Mouse (Mus musculus): ENCODE data around the gene Fut8. TPM values are rescaled to one million over a fixed set of nuclear protein-coding genes. Genes with fewer than 3 reads are reported as not detected.

The Fut8 gene
- polyA plus RNA-seq, 1 experiment from 2014 or later, result 7.1 TPM

- Histone ChIP-seq H3K27me3 (ENCODE audit: control insufficient read depth, insufficient read depth, low read depth, low read length) (no peaks in the 10 kb centered on the region), H3K9me3 (replicated peaks; ENCODE audit: control insufficient read depth, low read length) (no peaks in the 10 kb centered on the region), H3K4me2 (ENCODE audit: low read depth, low read length) (no peak overlapping the region), H3K4me1 (ENCODE audit: control insufficient read depth, low read depth, low read length) (peaks cover 6% of the 10 kb centered on the region; the same call in 1 of the 2 replicates), H3K36me3 (ENCODE audit: control insufficient read depth, insufficient read depth) (no peaks in the 10 kb centered on the region), H3K4me3 (ENCODE audit: low read depth, low read length) (no peak overlapping the region), H3K9ac (ENCODE audit: low read depth, low read length) (no peak overlapping the region), H3K27ac (ENCODE audit: low read length) (no peak overlapping the region)
- WGBS (ENCODE audit: insufficient replicate concordance), result 82% methylated on average over 3 of the region's 3 CpGs
- no peak for ATAC-seq (ENCODE audit: low read depth)
These were observed 23.4 kb upstream of the Fut8 start for GRCm38 (mm10) chr12:77214565-77214909.

GRCm38 (mm10) chr12:77216511-77217192 lies 21.3 kb upstream of the Fut8 start:
- H3K4me3 ChIP-seq (ENCODE audit: low read depth, low read length), result no peak overlapping the region
- ATAC-seq (ENCODE audit: low read depth), result no peak
- no peaks in the 10 kb centered on the region for H3K27me3 ChIP-seq (ENCODE audit: control insufficient read depth, insufficient read depth, low read depth, low read length)
- WGBS (ENCODE audit: insufficient replicate concordance), result 42% methylated on average over 11 of the region's 11 CpGs
- no peaks in the 10 kb centered on the region for H3K36me3 ChIP-seq (ENCODE audit: control insufficient read depth, insufficient read depth)
- H3K9me3 ChIP-seq (replicated peaks; ENCODE audit: control insufficient read depth, low read length), result no peaks in the 10 kb centered on the region
- peak overlapping the region; percentile 22; the same call in 1 of the 2 replicates for H3K4me2 ChIP-seq (ENCODE audit: low read depth, low read length)
- no peak overlapping the region for H3K27ac ChIP-seq (ENCODE audit: low read length)
- H3K4me1 ChIP-seq (ENCODE audit: control insufficient read depth, low read depth, low read length), result peaks cover 6% of the 10 kb centered on the region; the same call in 1 of the 2 replicates
- H3K9ac ChIP-seq (ENCODE audit: low read depth, low read length), result no peak overlapping the region

GRCm38 (mm10) chr12:77220616-77221015 lies 17.3 kb upstream of the Fut8 start:
- 58% methylated on average over 5 of the region's 5 CpGs for WGBS (ENCODE audit: insufficient replicate concordance)

GRCm38 (mm10) chr12:77222272-77222874 lies 15.6 kb upstream of the Fut8 start:
- no peak overlapping the region for H3K4me3 ChIP-seq (ENCODE audit: low read depth, low read length)
- H3K4me1 ChIP-seq (ENCODE audit: control insufficient read depth, low read depth, low read length), result peaks cover 8% of the 10 kb centered on the region; the same call in 1 of the 2 replicates
- WGBS (ENCODE audit: insufficient replicate concordance), result 54% methylated on average over 6 of the region's 6 CpGs
- no peak overlapping the region for H3K4me2 ChIP-seq (ENCODE audit: low read depth, low read length)
- no peaks in the 10 kb centered on the region for H3K9me3 ChIP-seq (replicated peaks; ENCODE audit: control insufficient read depth, low read length)
- no peak overlapping the region for H3K27ac ChIP-seq (ENCODE audit: low read length)
- no peak overlapping the region for H3K9ac ChIP-seq (ENCODE audit: low read depth, low read length)
- no peaks in the 10 kb centered on the region for H3K27me3 ChIP-seq (ENCODE audit: control insufficient read depth, insufficient read depth, low read depth, low read length)
- H3K36me3 ChIP-seq (ENCODE audit: control insufficient read depth, insufficient read depth), result no peaks in the 10 kb centered on the region
- no peak for ATAC-seq (ENCODE audit: low read depth)

More at GRCm38 (mm10) chr12:77220616-77221015, 17.3 kb upstream of the Fut8 start:
- Histone ChIP-seq H3K9me3 (replicated peaks; ENCODE audit: control insufficient read depth, low read length) (no peaks in the 10 kb centered on the region), H3K36me3 (ENCODE audit: control insufficient read depth, insufficient read depth) (no peaks in the 10 kb centered on the region), H3K4me3 (ENCODE audit: low read depth, low read length) (no peak overlapping the region), H3K27ac (ENCODE audit: low read length) (no peak overlapping the region), H3K4me2 (ENCODE audit: low read depth, low read length) (no peak overlapping the region), H3K4me1 (ENCODE audit: control insufficient read depth, low read depth, low read length) (peaks cover 14% of the 10 kb centered on the region; the same call in 1 of the 2 replicates), H3K27me3 (ENCODE audit: control insufficient read depth, insufficient read depth, low read depth, low read length) (no peaks in the 10 kb centered on the region), H3K9ac (ENCODE audit: low read depth, low read length) (no peak overlapping the region)
- no peak for ATAC-seq (ENCODE audit: low read depth)

GRCm38 (mm10) chr12:77223595-77223994 lies 14.3 kb upstream of the Fut8 start:
- Histone ChIP-seq H3K27ac (ENCODE audit: low read length) (no peak overlapping the region), H3K27me3 (ENCODE audit: control insufficient read depth, insufficient read depth, low read depth, low read length) (no peaks in the 10 kb centered on the region), H3K4me2 (ENCODE audit: low read depth, low read length) (no peak overlapping the region), H3K9ac (ENCODE audit: low read depth, low read length) (no peak overlapping the region), H3K4me1 (ENCODE audit: control insufficient read depth, low read depth, low read length) (peaks cover 8% of the 10 kb centered on the region; the same call in 1 of the 2 replicates), H3K9me3 (replicated peaks; ENCODE audit: control insufficient read depth, low read length) (no peaks in the 10 kb centered on the region), H3K4me3 (ENCODE audit: low read depth, low read length) (no peak overlapping the region), H3K36me3 (ENCODE audit: control insufficient read depth, insufficient read depth) (no peaks in the 10 kb centered on the region)
- no peak for ATAC-seq (ENCODE audit: low read depth)
- WGBS (ENCODE audit: insufficient replicate concordance), result 84% methylated on average over 3 of the region's 3 CpGs

- H3K9me3 ChIP-seq (replicated peaks; ENCODE audit: control insufficient read depth, low read length), result no peaks in the 10 kb centered on the region
- no peak overlapping the region for H3K27ac ChIP-seq (ENCODE audit: low read length)
- H3K9ac ChIP-seq (ENCODE audit: low read depth, low read length), result no peak overlapping the region
- no peak overlapping the region for H3K4me3 ChIP-seq (ENCODE audit: low read depth, low read length)
- H3K36me3 ChIP-seq (ENCODE audit: control insufficient read depth, insufficient read depth), result no peaks in the 10 kb centered on the region
- H3K27me3 ChIP-seq (ENCODE audit: control insufficient read depth, insufficient read depth, low read depth, low read length), result no peaks in the 10 kb centered on the region
- 79% methylated on average over 4 of the region's 4 CpGs for WGBS (ENCODE audit: insufficient replicate concordance)
- H3K4me1 ChIP-seq (ENCODE audit: control insufficient read depth, low read depth, low read length), result peaks cover 8% of the 10 kb centered on the region; the same call in 1 of the 2 replicates
- no peak overlapping the region for H3K4me2 ChIP-seq (ENCODE audit: low read depth, low read length)
- ATAC-seq (ENCODE audit: low read depth), result no peak
These were observed 13.8 kb upstream of the Fut8 start for GRCm38 (mm10) chr12:77224121-77224520.

DNA sequence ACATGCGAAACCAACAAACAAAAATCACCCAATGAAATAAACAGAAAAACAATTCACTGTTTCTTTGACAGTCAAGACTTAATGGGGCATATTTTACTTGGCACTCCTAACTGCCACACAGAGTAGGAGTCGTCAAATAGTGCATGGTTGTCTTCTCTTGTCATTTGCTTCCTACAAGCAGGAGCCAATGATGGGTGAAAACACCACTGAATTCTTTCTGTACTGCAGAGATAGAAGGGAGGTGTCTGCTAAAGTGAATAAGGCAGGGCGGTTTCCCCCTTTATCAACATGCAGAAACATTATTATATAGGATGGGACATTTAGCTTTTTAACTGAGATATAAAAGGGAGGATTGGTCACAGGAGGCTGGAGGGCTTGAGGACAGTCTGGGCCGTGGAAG lies 13.0 kb upstream of the Fut8 start:
- no peaks in the 10 kb centered on the region for H3K27me3 ChIP-seq (ENCODE audit: control insufficient read depth, insufficient read depth, low read depth, low read length)
- H3K4me3 ChIP-seq (ENCODE audit: low read depth, low read length), result no peak overlapping the region
- 25% methylated on average over 4 of the region's 4 CpGs for WGBS (ENCODE audit: insufficient replicate concordance)
- H3K4me2 ChIP-seq (ENCODE audit: low read depth, low read length), result no peak overlapping the region
- peaks cover 8% of the 10 kb centered on the region; the same call in 1 of the 2 replicates for H3K4me1 ChIP-seq (ENCODE audit: control insufficient read depth, low read depth, low read length)
- H3K27ac ChIP-seq (ENCODE audit: low read length), result peak overlapping the region; percentile 23
- no peak overlapping the region for H3K9ac ChIP-seq (ENCODE audit: low read depth, low read length)
- H3K36me3 ChIP-seq (ENCODE audit: control insufficient read depth, insufficient read depth), result no peaks in the 10 kb centered on the region
- ATAC-seq (ENCODE audit: low read depth), result peak; percentile 92
- no peaks in the 10 kb centered on the region for H3K9me3 ChIP-seq (replicated peaks; ENCODE audit: control insufficient read depth, low read length)

DNA sequence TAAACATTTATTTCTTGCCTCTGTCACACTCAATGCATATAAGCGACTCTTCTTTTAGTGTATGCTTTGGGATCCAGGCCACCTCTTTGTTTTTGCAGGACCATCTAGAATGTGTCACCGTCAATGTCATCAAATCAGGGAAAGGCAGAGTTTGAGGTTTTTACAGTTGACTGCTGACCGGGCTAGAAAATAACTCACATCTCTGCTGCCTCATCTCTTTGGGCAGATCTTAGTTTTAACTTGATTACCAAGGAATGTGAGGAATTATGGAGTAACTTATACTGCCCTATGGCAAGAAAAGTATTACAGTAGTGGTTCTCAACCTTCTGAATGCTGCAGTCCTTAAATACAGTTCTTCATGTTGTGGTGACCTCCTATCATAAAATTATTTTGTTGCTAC lies 12.2 kb upstream of the Fut8 start:
- H3K9me3 ChIP-seq (replicated peaks; ENCODE audit: control insufficient read depth, low read length), result no peaks in the 10 kb centered on the region
- H3K4me3 ChIP-seq (ENCODE audit: low read depth, low read length), result no peak overlapping the region
- H3K4me2 ChIP-seq (ENCODE audit: low read depth, low read length), result no peak overlapping the region
- no peaks in the 10 kb centered on the region for H3K36me3 ChIP-seq (ENCODE audit: control insufficient read depth, insufficient read depth)
- no peak for ATAC-seq (ENCODE audit: low read depth)
- peaks cover 8% of the 10 kb centered on the region; the same call in 1 of the 2 replicates for H3K4me1 ChIP-seq (ENCODE audit: control insufficient read depth, low read depth, low read length)
- no peaks in the 10 kb centered on the region for H3K27me3 ChIP-seq (ENCODE audit: control insufficient read depth, insufficient read depth, low read depth, low read length)
- H3K9ac ChIP-seq (ENCODE audit: low read depth, low read length), result no peak overlapping the region
- H3K27ac ChIP-seq (ENCODE audit: low read length), result no peak overlapping the region
- 41% methylated on average over 3 of the region's 3 CpGs for WGBS (ENCODE audit: insufficient replicate concordance)

DNA sequence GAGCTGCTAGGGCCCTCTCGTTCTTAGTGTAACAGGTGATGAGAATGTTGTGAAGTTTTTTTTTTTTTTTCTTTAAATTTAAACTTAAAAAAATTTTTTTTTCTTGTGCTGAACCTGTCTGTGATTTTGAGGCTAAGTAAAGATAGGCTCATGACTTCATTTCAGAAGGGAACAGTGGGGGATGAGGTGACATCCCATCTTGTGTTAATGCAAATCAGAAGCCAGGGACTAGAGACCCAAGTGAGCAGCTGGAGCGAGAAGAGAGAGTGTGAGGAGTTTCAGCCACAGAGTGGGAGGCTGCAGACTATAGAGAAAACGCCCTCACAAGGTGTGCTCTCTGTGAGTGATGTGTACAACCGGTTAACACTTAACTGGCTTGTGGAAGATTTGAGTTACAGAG lies 2.0 kb upstream of the Fut8 start:
- ATAC-seq (ENCODE audit: low read depth), result no peak
- peaks cover 9% of the 10 kb centered on the region for H3K4me1 ChIP-seq (ENCODE audit: control insufficient read depth, low read depth, low read length)
- no peak overlapping the region for H3K4me2 ChIP-seq (ENCODE audit: low read depth, low read length)
- H3K4me3 ChIP-seq (ENCODE audit: low read depth, low read length), result no peak overlapping the region
- no peaks in the 10 kb centered on the region for H3K36me3 ChIP-seq (ENCODE audit: control insufficient read depth, insufficient read depth)
- WGBS (ENCODE audit: insufficient replicate concordance), result 72% methylated on average over 4 of the region's 4 CpGs
- H3K9ac ChIP-seq (ENCODE audit: low read depth, low read length), result no peak overlapping the region
- no peaks in the 10 kb centered on the region for H3K27me3 ChIP-seq (ENCODE audit: control insufficient read depth, insufficient read depth, low read depth, low read length)
- H3K9me3 ChIP-seq (replicated peaks; ENCODE audit: control insufficient read depth, low read length), result no peaks in the 10 kb centered on the region
- H3K27ac ChIP-seq (ENCODE audit: low read length), result no peak overlapping the region

Data from liver, embryonic 16.5 days (tissue).